Mouse (Mus musculus): Measurements from ENCODE around the gene Vsig10l. TPM values are rescaled to one million over a fixed set of nuclear protein-coding genes. Genes with fewer than 3 reads are reported as not detected.
A peak's percentile ranks its signal among the peaks of the same experiment; 100 is the strongest.

Gene Vsig10l
- polyA plus RNA-seq, 1 experiment, result 10.9 TPM

DNA sequence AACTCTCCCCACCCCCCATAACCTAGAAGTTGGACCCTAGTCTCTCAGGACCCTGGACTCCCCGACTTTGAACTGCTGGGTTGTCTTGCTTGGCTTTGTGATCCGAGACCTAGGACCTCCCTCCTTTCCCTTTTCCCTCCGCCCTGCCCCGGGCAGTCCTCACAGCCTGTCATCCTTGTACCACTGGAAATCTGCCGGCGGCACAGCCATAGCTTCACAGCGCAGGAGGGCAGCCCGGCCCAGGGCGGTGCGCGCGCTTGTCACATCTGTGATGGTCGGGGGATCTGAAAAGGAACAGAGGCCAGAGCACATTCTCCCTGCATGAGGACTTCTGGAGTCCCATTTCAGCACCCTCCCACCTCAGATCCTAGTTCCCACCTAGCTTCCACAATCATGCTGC, 13.4 kb downstream of the Vsig10l start:
- H3K36me3 ChIP-seq (ENCODE audit: control insufficient read depth, insufficient read depth, low read length), result no peaks in the 10 kb centered on the region
- no peak for TF ChIP-seq CTCF (IDR thresholded peaks at IDR 0.05; ENCODE audit: control insufficient read depth, insufficient read depth, insufficient replicate concordance, low read depth, low read length)
- TF ChIP-seq POLR2A (IDR thresholded peaks at IDR 0.05; ENCODE audit: control insufficient read depth, low read depth, low read length), result no peak
- no peak overlapping the region for H3K4me3 ChIP-seq (ENCODE audit: control insufficient read depth, low read depth, low read length)
- no peak overlapping the region for H3K27ac ChIP-seq (ENCODE audit: control insufficient read depth, insufficient read depth, low read depth, low read length)
- no peaks in the 10 kb centered on the region for H3K27me3 ChIP-seq (ENCODE audit: control insufficient read depth, insufficient read depth, low read length)
- peaks cover 6% of the 10 kb centered on the region for H3K4me1 ChIP-seq (ENCODE audit: control insufficient read depth, insufficient read depth, low read length)

- no peaks in the 10 kb centered on the region for H3K27me3 ChIP-seq (ENCODE audit: control insufficient read depth, insufficient read depth, low read length)
- no peak for TF ChIP-seq CTCF (IDR thresholded peaks at IDR 0.05; ENCODE audit: control insufficient read depth, insufficient read depth, insufficient replicate concordance, low read depth, low read length)
- no peak for TF ChIP-seq POLR2A (IDR thresholded peaks at IDR 0.05; ENCODE audit: control insufficient read depth, low read depth, low read length)
- peaks cover 6% of the 10 kb centered on the region for H3K4me1 ChIP-seq (ENCODE audit: control insufficient read depth, insufficient read depth, low read length)
- H3K4me3 ChIP-seq (ENCODE audit: control insufficient read depth, low read depth, low read length), result no peak overlapping the region
- H3K36me3 ChIP-seq (ENCODE audit: control insufficient read depth, insufficient read depth, low read length), result no peaks in the 10 kb centered on the region
- H3K27ac ChIP-seq (ENCODE audit: control insufficient read depth, insufficient read depth, low read depth, low read length), result no peak overlapping the region
Observed at GRCm38 (mm10) chr7:43481191-43481590, 18.2 kb downstream of the Vsig10l start.

GRCm38 (mm10) chr7:43482090-43482716, 19.3 kb downstream of the Vsig10l start:
- Histone ChIP-seq H3K27ac (ENCODE audit: control insufficient read depth, insufficient read depth, low read depth, low read length) (no peak overlapping the region), H3K4me1 (ENCODE audit: control insufficient read depth, insufficient read depth, low read length) (no peaks in the 10 kb centered on the region), H3K36me3 (ENCODE audit: control insufficient read depth, insufficient read depth, low read length) (no peaks in the 10 kb centered on the region), H3K27me3 (ENCODE audit: control insufficient read depth, insufficient read depth, low read length) (no peaks in the 10 kb centered on the region), H3K4me3 (ENCODE audit: control insufficient read depth, low read depth, low read length) (no peak overlapping the region)
- no peak for TF ChIP-seq POLR2A (IDR thresholded peaks at IDR 0.05; ENCODE audit: control insufficient read depth, low read depth, low read length)

DNA sequence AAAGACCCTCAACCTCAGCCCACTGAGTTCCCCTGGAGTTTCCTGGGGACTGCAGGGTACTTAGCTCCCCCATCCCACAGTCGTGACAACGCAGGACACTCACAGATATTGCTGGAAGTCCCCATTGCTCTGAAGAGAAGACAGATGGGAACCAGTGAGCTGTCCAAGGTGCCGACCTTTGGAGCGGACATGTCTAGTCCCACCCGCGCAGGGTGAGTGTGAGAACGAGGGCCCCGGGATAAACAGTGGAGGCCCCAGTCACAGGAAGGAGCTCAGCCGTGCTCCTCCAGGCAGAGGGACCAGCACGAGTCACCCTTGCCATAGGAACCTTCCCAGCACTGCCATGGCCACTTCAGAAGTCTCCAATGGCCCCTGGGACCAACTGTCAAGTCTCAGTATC, 20.3 kb downstream of the Vsig10l start:
- Histone ChIP-seq H3K4me1 (ENCODE audit: control insufficient read depth, insufficient read depth, low read length) (no peaks in the 10 kb centered on the region), H3K27ac (ENCODE audit: control insufficient read depth, insufficient read depth, low read depth, low read length) (no peak overlapping the region), H3K27me3 (ENCODE audit: control insufficient read depth, insufficient read depth, low read length) (no peaks in the 10 kb centered on the region), H3K4me3 (ENCODE audit: control insufficient read depth, low read depth, low read length) (no peak overlapping the region), H3K36me3 (ENCODE audit: control insufficient read depth, insufficient read depth, low read length) (no peaks in the 10 kb centered on the region)
- TF ChIP-seq CTCF (IDR thresholded peaks at IDR 0.05; ENCODE audit: control insufficient read depth, insufficient read depth, insufficient replicate concordance, low read depth, low read length), result no peak
- TF ChIP-seq POLR2A (IDR thresholded peaks at IDR 0.05; ENCODE audit: control insufficient read depth, low read depth, low read length), result no peak

DNA sequence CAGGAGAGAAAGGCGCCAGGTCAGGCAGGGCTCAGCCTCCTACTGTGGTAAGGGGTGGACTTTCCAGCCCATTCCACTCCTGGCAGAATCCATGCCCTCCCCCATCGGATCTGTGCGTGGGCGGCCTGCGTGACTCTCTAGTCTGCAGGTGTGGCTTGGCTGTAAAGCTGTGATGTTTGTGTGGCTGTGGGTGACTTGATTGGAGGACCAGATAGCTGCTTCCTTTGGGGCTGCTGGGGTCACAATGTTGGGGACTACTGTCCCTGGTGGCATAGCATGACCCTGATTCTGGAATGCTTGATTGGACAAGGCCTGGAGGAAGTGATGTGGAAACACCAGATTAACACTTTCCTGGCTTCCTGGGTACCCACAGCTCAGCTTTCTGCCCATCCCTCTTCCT, 25.7 kb downstream of the Vsig10l start:
- H3K36me3 ChIP-seq (ENCODE audit: control insufficient read depth, insufficient read depth, low read length), result no peaks in the 10 kb centered on the region
- peaks cover 12% of the 10 kb centered on the region for H3K4me1 ChIP-seq (ENCODE audit: control insufficient read depth, insufficient read depth, low read length)
- no peak for TF ChIP-seq POLR2A (IDR thresholded peaks at IDR 0.05; ENCODE audit: control insufficient read depth, low read depth, low read length)
- H3K4me3 ChIP-seq (ENCODE audit: control insufficient read depth, low read depth, low read length), result no peak overlapping the region
- no peaks in the 10 kb centered on the region for H3K27me3 ChIP-seq (ENCODE audit: control insufficient read depth, insufficient read depth, low read length)
- H3K27ac ChIP-seq (ENCODE audit: control insufficient read depth, insufficient read depth, low read depth, low read length), result no peak overlapping the region

GRCm38 (mm10) chr7:43489631-43490125, 26.7 kb downstream of the Vsig10l start, which contains the start of gene Iglon5:
Gene Iglon5, minus strand, starts transcription at chr7:43490075.
- H3K36me3 ChIP-seq (ENCODE audit: control insufficient read depth, insufficient read depth, low read length), result no peaks in the 10 kb centered on the region
- H3K4me3 ChIP-seq (ENCODE audit: control insufficient read depth, low read depth, low read length), result peak within 1 kb of the TSS; percentile 58
- H3K27me3 ChIP-seq (ENCODE audit: control insufficient read depth, insufficient read depth, low read length), result no peaks in the 10 kb centered on the region
- no peak for TF ChIP-seq POLR2A (IDR thresholded peaks at IDR 0.05; ENCODE audit: control insufficient read depth, low read depth, low read length)
- H3K4me1 ChIP-seq (ENCODE audit: control insufficient read depth, insufficient read depth, low read length), result peaks cover 12% of the 10 kb centered on the region
- H3K27ac ChIP-seq (ENCODE audit: control insufficient read depth, insufficient read depth, low read depth, low read length), result peak within 1 kb of the TSS; percentile 34; the same call in 1 of the 2 replicates

GRCm38 (mm10) chr7:43490182-43490584, 27.2 kb downstream of the Vsig10l start:
- peaks cover 16% of the 10 kb centered on the region for H3K4me1 ChIP-seq (ENCODE audit: control insufficient read depth, insufficient read depth, low read length)
- no peaks in the 10 kb centered on the region for H3K36me3 ChIP-seq (ENCODE audit: control insufficient read depth, insufficient read depth, low read length)
- peak overlapping the region; percentile 58 for H3K4me3 ChIP-seq (ENCODE audit: control insufficient read depth, low read depth, low read length)
- no peak for TF ChIP-seq CTCF (IDR thresholded peaks at IDR 0.05; ENCODE audit: control insufficient read depth, insufficient read depth, insufficient replicate concordance, low read depth, low read length)
- no peak for TF ChIP-seq POLR2A (IDR thresholded peaks at IDR 0.05; ENCODE audit: control insufficient read depth, low read depth, low read length)
- no peaks in the 10 kb centered on the region for H3K27me3 ChIP-seq (ENCODE audit: control insufficient read depth, insufficient read depth, low read length)
- peak overlapping the region; percentile 34; the same call in 1 of the 2 replicates for H3K27ac ChIP-seq (ENCODE audit: control insufficient read depth, insufficient read depth, low read depth, low read length)

DNA sequence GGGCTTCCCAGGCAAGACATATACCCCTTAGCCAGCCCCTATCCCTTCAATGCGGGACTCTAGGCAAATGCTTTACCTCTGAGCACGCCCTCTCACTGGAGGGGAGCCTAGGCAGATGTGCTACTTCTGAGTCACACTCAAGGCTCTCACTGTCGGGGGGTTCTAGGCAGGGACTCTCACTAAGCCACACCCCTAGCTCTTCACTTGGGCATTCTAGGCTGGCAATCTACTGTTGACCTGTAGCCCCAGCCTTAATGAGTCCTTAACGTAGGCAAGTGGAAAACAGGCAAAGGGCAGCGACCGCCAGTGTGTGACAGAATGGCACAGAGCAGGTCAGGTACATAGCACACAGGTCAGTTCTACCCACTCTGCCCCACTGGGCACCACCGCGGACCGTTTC, 27.9 kb downstream of the Vsig10l start:
- TF ChIP-seq POLR2A (IDR thresholded peaks at IDR 0.05; ENCODE audit: control insufficient read depth, low read depth, low read length) (no peak), CTCF (IDR thresholded peaks at IDR 0.05; ENCODE audit: control insufficient read depth, insufficient read depth, insufficient replicate concordance, low read depth, low read length) (no peak)
- no peak overlapping the region for H3K4me3 ChIP-seq (ENCODE audit: control insufficient read depth, low read depth, low read length)
- H3K27me3 ChIP-seq (ENCODE audit: control insufficient read depth, insufficient read depth, low read length), result no peaks in the 10 kb centered on the region
- no peaks in the 10 kb centered on the region for H3K36me3 ChIP-seq (ENCODE audit: control insufficient read depth, insufficient read depth, low read length)
- no peak overlapping the region for H3K27ac ChIP-seq (ENCODE audit: control insufficient read depth, insufficient read depth, low read depth, low read length)
- H3K4me1 ChIP-seq (ENCODE audit: control insufficient read depth, insufficient read depth, low read length), result peaks cover 17% of the 10 kb centered on the region

All from testis, adult 2 months (tissue).